Mouse (Mus musculus) C3H10T1/2 (cell line): ENCODE data around the gene Tmem170b. TPM values are rescaled to one million over a fixed set of nuclear protein-coding genes. Genes with fewer than 3 reads are reported as not detected.

Experiments used
- polyA plus RNA-seq, 2 experiments: library from polyadenylated mRNA; unstranded; fragments of >200 nt; fragmentation: generic; extraction: Trizol; gene quantifications; one replicate each; pipeline ENCODE4 v1.2.1; 2012; ENCODE audit warnings: missing spikeins in 2 of 2

Tmem170b gene
- polyA plus RNA-seq: under 1 TPM; 0.08 to 0.84 TPM

GRCm38 (mm10) chr13:41605099-41606010, at the start of gene Tmem170b:
Gene Tmem170b, plus strand, starts transcription at chr13:41605907.

Other genes starting within 250 kb of the Tmem170b start
- 1 to 10 TPM in 1 of 2 experiments, under 1 TPM in 1; 0.81 to 6.1 TPM for gene Nedd9, start 118.5 kb upstream of the Tmem170b start, polyA plus RNA-seq
- under 1 TPM in 1 of 2 experiments, not detected in 1; 0.07 TPM for gene Adtrp, start 241.8 kb downstream of the Tmem170b start, polyA plus RNA-seq